Mouse (Mus musculus): ENCODE data around the gene Gtf3a.

DNA sequence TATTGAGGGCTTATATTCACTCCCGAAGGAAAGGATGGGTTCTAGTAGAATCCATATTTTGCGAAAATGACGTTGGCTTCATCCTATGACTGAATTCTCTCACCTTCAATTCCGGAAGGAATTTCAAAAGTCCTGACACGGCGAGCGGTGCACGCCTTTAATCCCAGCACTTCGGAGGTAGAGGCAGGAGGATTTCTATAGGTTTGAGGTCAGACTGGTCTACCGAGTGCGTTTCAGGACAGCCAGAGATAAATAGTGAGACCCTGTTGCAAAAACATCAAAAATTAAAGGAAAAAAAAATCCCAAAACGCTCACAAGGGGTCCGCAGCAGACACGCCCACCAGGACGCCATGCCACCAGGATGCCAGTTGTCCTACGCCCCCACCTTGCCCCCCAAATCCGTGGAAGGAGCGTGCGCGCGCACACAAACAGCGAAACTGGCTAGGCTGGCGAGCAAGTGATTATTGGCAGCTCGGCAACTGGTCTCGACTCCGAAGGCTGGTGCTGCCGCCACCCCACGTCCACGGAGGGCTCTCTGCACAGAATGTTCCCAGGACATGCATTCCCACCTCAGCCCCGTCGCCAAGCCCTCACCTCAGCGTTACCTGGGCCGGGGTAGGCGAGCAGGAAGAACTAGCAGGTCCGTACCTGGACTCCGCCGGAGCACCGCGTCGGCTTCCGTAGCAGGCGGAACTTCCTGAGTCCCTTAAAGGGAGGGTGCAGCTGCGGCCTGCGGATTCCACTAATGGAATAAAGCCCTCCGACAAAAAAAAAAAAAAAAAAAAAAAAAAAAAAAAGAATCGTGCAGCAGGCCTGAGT, 14.9 kb downstream of the Gtf3a start, which contains the start of gene Mtif3:
- TF ChIP-seq CTCF (IDR thresholded peaks at IDR 0.05; ENCODE audit: control insufficient read depth, insufficient read depth, insufficient replicate concordance, low read depth, low read length) (no peak), POLR2A (IDR thresholded peaks at IDR 0.05; ENCODE audit: control insufficient read depth, low read depth, low read length) (peak; percentile 70; the same call in 1 of the 2 replicates)

Measured in testis, adult 2 months (tissue).